Mouse (Mus musculus) lung, embryonic 14.5 days (tissue): ENCODE results near the gene Acot1. TPM values are rescaled to one million over a fixed set of nuclear protein-coding genes. Genes with fewer than 3 reads are reported as not detected.
A peak's percentile ranks its signal among the peaks of the same experiment; 100 is the strongest.
"Not testable (repeated sequence)": the region's sequence is repeated elsewhere in the genome, so short reads cannot be mapped to it uniquely, and the experiment has no call there.

ENCODE experiments used
- ATAC-seq: fragments of 200-750 bp; cut with Nextera tagmentation; 2 replicates; pipeline ENCODE4 v1.8.0; 2017; ENCODE audit warnings: mild to moderate bottlenecking, moderate TSS enrichment, moderate library complexity; ENCODE audit not compliant: insufficient read depth
- DNase-seq: peaks from one replicate; pipeline ENCODE4 v3.0.0-alpha.2; 2015
- H3K27ac ChIP-seq: fragments of 300-500 bp; sonication (generic); 2 replicates; pipeline ENCODE4 v1.5.1; 2014; ENCODE audit warnings: low read depth, mild to moderate bottlenecking, moderate library complexity
- H3K27me3 ChIP-seq: fragments of 300-500 bp; sonication (generic); 2 replicates; pipeline ENCODE4 v1.6.1; 2014; ENCODE audit warnings: low read length, control low read depth; ENCODE audit not compliant: insufficient read depth
- H3K36me3 ChIP-seq: fragments of 300-500 bp; sonication (generic); 2 replicates; pipeline ENCODE4 v1.6.1; 2014; ENCODE audit warnings: control low read depth; ENCODE audit not compliant: insufficient read depth
- H3K4me1 ChIP-seq: fragments of 300-500 bp; sonication (generic); 2 replicates; pipeline ENCODE4 v1.6.1; 2014; ENCODE audit warnings: antibody characterized with exemption, control low read depth; ENCODE audit not compliant: insufficient read depth
- H3K4me2 ChIP-seq: fragments of 300-500 bp; sonication (generic); 2 replicates; pipeline ENCODE4 v1.6.1; 2014; ENCODE audit warnings: mild to moderate bottlenecking
- H3K4me3 ChIP-seq: fragments of 300-500 bp; sonication (generic); 2 replicates; pipeline ENCODE4 v1.5.1; 2014; ENCODE audit warnings: low read depth, low read length
- H3K9ac ChIP-seq: fragments of 300-500 bp; sonication (generic); 2 replicates; pipeline ENCODE4 v1.6.1; 2014
- H3K9me3 ChIP-seq: fragments of 300-500 bp; sonication (generic); 2 replicates; pipeline ENCODE4 v1.6.1; 2016; ENCODE audit warnings: low read depth, low read length, control low read depth
- CTCF ChIP-seq: IDR thresholded peaks from 2 replicates; pipeline ENCODE4 v1.5.1; 2016; ENCODE audit warnings: antibody characterized with exemption, low read depth
- WGBS: fragments of 180-500 bp; shearing (Covaris S2); extraction: QIAGEN DNeasy Blood & Tissue Kit; methylation state at CpG from one replicate; pipeline ENCODE4 v1.1.7; 2014; 5-methylcytosine and 5-hydroxymethylcytosine counted together
- polyA plus RNA-seq: library from polyadenylated mRNA; unstranded; fragments of >200 nt; fragmentation: Nextera tagmentation; extraction: Ambion mirVana; gene quantifications from 2 replicates; pipeline ENCODE4 v1.2.1, GENCODE M21; 2014

Gene Acot1
- polyA plus RNA-seq, 1 experiment from 2014 or later, result 92.9 TPM

DNA sequence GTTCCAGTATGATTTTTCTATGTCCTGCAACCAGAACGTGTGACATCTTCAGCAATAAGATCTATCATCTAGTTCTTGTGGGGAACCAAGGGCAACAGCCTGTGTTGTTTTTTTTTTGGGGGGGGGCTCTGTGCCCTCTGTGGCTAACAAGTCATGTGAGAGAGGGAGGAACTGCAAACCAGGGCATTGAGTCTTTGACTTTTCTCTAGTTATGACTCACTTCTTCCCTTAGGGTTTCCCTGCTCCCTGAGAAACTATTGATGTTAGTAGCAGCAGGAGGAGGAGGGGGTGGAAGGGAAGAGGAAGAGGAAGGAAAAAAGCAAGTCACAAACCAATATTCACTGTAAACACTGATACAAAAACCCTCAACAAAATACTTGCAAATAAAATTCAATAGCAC is 5.4 kb upstream of the Acot1 start:
- Histone ChIP-seq H3K36me3 (no peaks in the 10 kb centered on the region), H3K4me3 (no peak overlapping the region), H3K27me3 (no peaks in the 10 kb centered on the region), H3K4me2 (no peak overlapping the region), H3K27ac (no peak overlapping the region), H3K9ac (no peak overlapping the region), H3K4me1 (0 out of 2 replicates have a peak, but pooled peaks cover under 1% of the 10 kb centered on the region), H3K9me3 (peaks cover 6% of the 10 kb centered on the region; the same call in 1 of the 2 replicates)
- WGBS, result 75% methylated on average over 1 of the region's 1 CpGs
- DNase-seq (no peak), ATAC-seq (no peak)
- no peak for TF ChIP-seq CTCF

- 80% methylated on average over 12 of the region's 12 CpGs for WGBS
- no peak for ATAC-seq
Observed at GRCm38 (mm10) chr12:84008251-84008650, 1.0 kb upstream of the Acot1 start.

GRCm38 (mm10) chr12:84008729-84009128 is 561 bp upstream of the Acot1 start:
- 45% methylated on average over 8 of the region's 8 CpGs for WGBS

More at GRCm38 (mm10) chr12:84008251-84008650, 1.0 kb upstream of the Acot1 start:
- H3K4me3 ChIP-seq, result no peak overlapping the region
- peaks cover 11% of the 10 kb centered on the region for H3K4me1 ChIP-seq
- H3K9me3 ChIP-seq, result no peaks in the 10 kb centered on the region
- H3K27me3 ChIP-seq, result no peaks in the 10 kb centered on the region
- H3K4me2 ChIP-seq, result no peak overlapping the region; the same call in 1 of the 2 replicates
- DNase-seq, result no peak
- no peak overlapping the region; the same call in 1 of the 2 replicates for H3K9ac ChIP-seq
- TF ChIP-seq CTCF, result no peak
- no peaks in the 10 kb centered on the region for H3K36me3 ChIP-seq
- peak overlapping the region; percentile 83; the same call in 1 of the 2 replicates for H3K27ac ChIP-seq

GRCm38 (mm10) chr12:84010201-84010600 is 911 bp downstream of the Acot1 start:
- 60% methylated on average over 3 of the region's 3 CpGs for WGBS
- no peak for ATAC-seq
- no peak overlapping the region for H3K27ac ChIP-seq
- peaks cover 7% of the 10 kb centered on the region; the same call in 1 of the 2 replicates for H3K36me3 ChIP-seq
- H3K27me3 ChIP-seq, result no peaks in the 10 kb centered on the region
- H3K4me1 ChIP-seq, result peaks cover 11% of the 10 kb centered on the region
- DNase-seq, result no peak
- TF ChIP-seq CTCF, result no peak
- peak overlapping the region; percentile 47 for H3K4me3 ChIP-seq
- no peaks in the 10 kb centered on the region for H3K9me3 ChIP-seq
- peak overlapping the region; percentile 62 for H3K4me2 ChIP-seq
- peak overlapping the region; percentile 59; the same call in 1 of the 2 replicates for H3K9ac ChIP-seq

More at GRCm38 (mm10) chr12:84008729-84009128, 561 bp upstream of the Acot1 start:
- no peak for TF ChIP-seq CTCF
- Histone ChIP-seq H3K4me2 (peak overlapping the region; percentile 62), H3K9ac (peak overlapping the region; percentile 59), H3K4me1 (peaks cover 11% of the 10 kb centered on the region), H3K36me3 (no peaks in the 10 kb centered on the region), H3K4me3 (peak overlapping the region; percentile 47), H3K9me3 (no peaks in the 10 kb centered on the region), H3K27ac (peak overlapping the region; percentile 83), H3K27me3 (no peaks in the 10 kb centered on the region)
- ATAC-seq, result no peak
- DNase-seq, result no peak

DNA sequence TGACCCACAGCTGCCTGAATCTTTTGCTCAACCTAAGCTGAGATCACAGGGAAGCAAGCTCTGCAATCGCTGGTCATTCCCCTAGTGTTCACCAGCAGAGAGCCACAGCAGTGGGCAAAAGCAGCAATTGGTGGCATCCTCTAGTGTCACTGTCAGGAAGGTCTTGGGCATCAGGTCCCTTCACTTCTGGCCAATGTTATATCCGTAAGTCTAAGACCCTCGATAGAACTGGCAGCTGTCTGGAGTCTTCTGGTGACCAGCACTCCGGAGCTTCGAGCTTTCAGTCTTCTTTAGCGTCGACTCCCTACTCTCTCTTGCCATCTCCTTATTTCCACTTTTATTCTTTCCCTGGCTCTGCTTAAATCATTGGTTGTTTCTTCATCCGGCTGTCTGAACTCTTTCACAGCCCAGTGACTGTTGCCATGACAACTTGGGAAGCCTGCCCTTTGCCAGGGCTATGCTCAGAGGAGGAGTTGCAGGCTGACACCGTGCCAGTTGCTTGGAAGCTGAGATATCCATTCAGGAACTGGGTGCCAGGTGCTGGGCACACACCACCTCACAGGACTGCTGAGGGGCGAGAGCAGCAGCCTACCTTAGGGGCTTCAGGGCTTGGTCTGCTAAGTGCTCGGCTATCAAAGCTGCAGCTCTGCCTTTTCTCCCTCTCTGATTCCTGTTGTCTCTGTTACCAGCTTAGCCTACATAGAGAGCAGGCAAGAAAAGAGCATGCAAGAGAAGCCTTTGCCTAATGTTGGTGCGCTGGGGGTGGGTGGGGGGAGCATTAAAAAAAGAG is 2.2 kb downstream of the Acot1 start:
- WGBS, result 32% methylated on average over 12 of the region's 12 CpGs
- Histone ChIP-seq H3K4me3 (peak overlapping the region; percentile 47; the same call in 1 of the 2 replicates), H3K9ac (peak overlapping the region; percentile 41), H3K9me3 (no peaks in the 10 kb centered on the region), H3K27me3 (no peaks in the 10 kb centered on the region), H3K4me1 (peaks cover 11% of the 10 kb centered on the region), H3K36me3 (peaks cover 12% of the 10 kb centered on the region), H3K4me2 (peak overlapping the region; percentile 62), H3K27ac (0 out of 2 replicates have a peak overlapping the region, but pooled peaks have one; percentile 58)
- peak; percentile 56 for ATAC-seq
- 0 out of 2 replicates have a peak, but pooled peaks have one; percentile 13 for TF ChIP-seq CTCF
- DNase-seq, result peak; percentile 94

- peaks cover 16% of the 10 kb centered on the region for H3K36me3 ChIP-seq
- 67% methylated on average over 6 of the region's 6 CpGs for WGBS
- no peak overlapping the region for H3K9ac ChIP-seq
- peaks cover 11% of the 10 kb centered on the region for H3K4me1 ChIP-seq
- no peak for ATAC-seq
- H3K9me3 ChIP-seq, result no peaks in the 10 kb centered on the region
- peak; percentile 35 for TF ChIP-seq CTCF
- no peak overlapping the region for H3K4me3 ChIP-seq
- DNase-seq, result no peak
- no peaks in the 10 kb centered on the region for H3K27me3 ChIP-seq
- 0 out of 2 replicates have a peak overlapping the region, but pooled peaks have one; percentile 4 for H3K4me2 ChIP-seq
- H3K27ac ChIP-seq, result no peak overlapping the region
Observed at GRCm38 (mm10) chr12:84013130-84013529, 3.8 kb downstream of the Acot1 start.

DNA sequence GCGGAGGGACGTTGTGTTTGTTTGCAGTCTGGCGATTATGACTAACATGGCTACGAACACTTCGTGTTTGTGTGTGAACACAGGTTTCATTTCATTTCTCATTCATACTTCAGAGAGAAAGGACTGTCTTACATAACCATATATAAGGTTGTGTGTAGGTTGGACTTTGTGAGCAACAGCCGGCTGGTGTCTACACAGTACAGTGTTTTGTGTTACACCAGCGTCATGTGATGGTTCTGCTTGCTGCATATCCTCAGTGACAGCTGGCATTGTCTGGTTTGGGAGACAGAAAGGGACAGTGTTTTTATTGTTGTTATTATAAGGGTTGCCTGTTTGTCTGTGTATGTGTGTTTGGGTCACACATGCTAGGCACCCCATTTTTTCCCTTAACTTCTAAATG is 4.4 kb downstream of the Acot1 start:
- no peaks in the 10 kb centered on the region for H3K27me3 ChIP-seq
- no peaks in the 10 kb centered on the region for H3K9me3 ChIP-seq
- ATAC-seq (no peak), DNase-seq (no peak)
- no peak overlapping the region for H3K4me3 ChIP-seq
- whole genome bisulfite sequencing, result 90% methylated on average over 7 of the region's 7 CpGs
- H3K36me3 ChIP-seq, result peaks cover 16% of the 10 kb centered on the region
- peaks cover 11% of the 10 kb centered on the region for H3K4me1 ChIP-seq
- no peak for TF ChIP-seq CTCF
- no peak overlapping the region for H3K9ac ChIP-seq
- no peak overlapping the region for H3K4me2 ChIP-seq
- no peak overlapping the region for H3K27ac ChIP-seq

DNA sequence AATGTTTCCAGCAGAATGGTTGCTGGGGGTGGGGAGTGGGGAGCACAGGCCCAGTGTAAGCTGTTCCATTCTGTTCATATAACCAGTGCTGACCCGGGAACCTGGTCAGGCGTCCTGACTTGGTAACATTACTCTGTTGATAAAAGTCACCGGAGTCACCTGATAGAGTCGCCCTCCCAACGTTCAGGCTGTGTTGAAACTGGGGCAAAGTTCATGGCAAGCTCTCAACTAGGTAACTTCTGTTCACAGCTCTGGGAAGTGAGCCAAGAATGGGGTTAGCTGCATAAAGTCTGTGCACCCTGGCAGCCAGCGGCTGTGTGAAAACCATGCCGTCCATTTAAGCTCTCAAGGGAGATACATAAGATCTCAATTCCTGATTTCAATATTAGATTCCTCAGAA is 11.2 kb downstream of the Acot1 start:
- H3K36me3 ChIP-seq, H3K27me3 ChIP-seq, H3K4me1 ChIP-seq, H3K4me3 ChIP-seq, H3K9ac ChIP-seq, H3K27ac ChIP-seq, H3K9me3 ChIP-seq, H3K4me2 ChIP-seq: not testable (repeated sequence)
- ATAC-seq, result peak; percentile 56; the same call in 1 of the 2 replicates
- peak; percentile 85 for DNase-seq
- WGBS, result 29% methylated on average over 7 of the region's 7 CpGs

DNA sequence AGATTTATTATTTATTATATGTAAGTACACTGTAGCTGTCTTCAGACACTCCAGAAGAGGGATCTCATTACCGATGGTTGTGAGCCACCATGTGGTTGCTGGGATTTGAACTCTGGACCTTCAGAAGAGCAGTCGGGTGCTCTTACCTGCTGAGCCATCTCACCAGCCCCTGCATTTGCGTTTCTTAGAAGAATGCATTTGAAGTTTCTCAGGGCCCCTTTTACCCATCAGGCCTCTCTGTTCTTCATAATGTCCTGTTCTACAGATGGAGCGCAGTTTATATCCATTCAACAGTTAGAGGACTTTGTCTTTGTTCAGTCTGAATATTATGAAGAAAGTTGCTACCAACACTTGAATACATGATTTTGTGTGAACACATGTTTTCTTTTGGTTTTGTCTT is 13.0 kb downstream of the Acot1 start:
- not testable (repeated sequence) for H3K9ac ChIP-seq, ATAC-seq, H3K4me2 ChIP-seq, H3K27me3 ChIP-seq, DNase-seq, H3K4me1 ChIP-seq, H3K4me3 ChIP-seq, H3K36me3 ChIP-seq, H3K27ac ChIP-seq, H3K9me3 ChIP-seq
- 90% methylated on average over 4 of the region's 4 CpGs for WGBS
